Mouse (Mus musculus) T-helper 1 cell (primary cell): ENCODE results near the gene Lama4.

Experiments used
- in situ Hi-C: fragments of 300-600 bp; cut with MboI, MseI; formaldehyde crosslinking; loops from one replicate; pipeline ENCODE4 v1.15.1; 2025; ENCODE audit warnings: high pct_unique_total_duplicates

The Lama4 gene

GRCm38 (mm10) chr10:39049581-39050294 lies 84.4 kb downstream of the Lama4 start:
- in situ Hi-C loops = loop anchor here (10.0 kb wide), 1 partner anchor 155 kb away; no protein-coding TSS in a partner anchor

DNA sequence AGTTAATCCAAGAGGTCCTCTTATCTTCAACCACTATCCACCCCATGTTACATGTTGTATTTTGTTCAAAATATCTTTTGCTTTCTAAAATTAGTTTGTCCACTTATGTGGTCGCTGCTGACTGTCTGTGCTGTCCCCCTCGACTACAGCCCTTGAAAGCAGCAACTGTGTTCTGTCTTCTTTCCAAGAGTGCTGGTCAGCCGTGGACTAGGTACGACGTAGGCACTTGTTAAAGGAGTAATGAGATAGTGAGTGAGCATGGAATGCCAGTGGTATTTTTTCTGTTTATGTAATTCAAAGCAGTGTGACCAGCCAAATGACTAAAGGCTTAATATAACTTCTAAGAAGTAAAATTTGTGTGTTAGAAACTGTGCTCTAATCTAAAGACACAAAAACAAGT lies 90.7 kb downstream of the Lama4 start:
- in situ Hi-C loops = loop anchor here (10.0 kb wide), 1 partner anchor 161 kb away; no protein-coding TSS in a partner anchor

DNA sequence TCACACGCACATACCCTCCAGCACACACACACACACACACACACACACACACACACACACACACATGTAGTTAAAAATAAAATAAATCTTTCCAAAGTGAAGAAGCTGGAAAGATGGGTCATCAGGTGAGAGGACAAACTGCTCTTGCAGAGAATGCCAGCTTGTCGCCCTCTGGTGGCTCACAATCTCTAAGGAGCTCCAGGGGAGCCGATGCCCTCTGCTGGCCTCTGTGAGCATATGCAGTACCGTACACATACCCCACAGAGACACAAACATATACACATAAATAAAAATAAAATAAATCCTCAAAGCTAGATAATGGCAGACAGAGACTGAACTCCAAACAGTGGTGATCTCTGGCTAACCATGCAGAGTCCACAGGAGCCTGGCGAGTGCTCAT lies 99.4 kb downstream of the Lama4 start:
- in situ Hi-C loops = no loop called here

GRCm38 (mm10) chr10:39065449-39065848 lies 100.1 kb downstream of the Lama4 start:
- in situ Hi-C loops = no loop called here

DNA sequence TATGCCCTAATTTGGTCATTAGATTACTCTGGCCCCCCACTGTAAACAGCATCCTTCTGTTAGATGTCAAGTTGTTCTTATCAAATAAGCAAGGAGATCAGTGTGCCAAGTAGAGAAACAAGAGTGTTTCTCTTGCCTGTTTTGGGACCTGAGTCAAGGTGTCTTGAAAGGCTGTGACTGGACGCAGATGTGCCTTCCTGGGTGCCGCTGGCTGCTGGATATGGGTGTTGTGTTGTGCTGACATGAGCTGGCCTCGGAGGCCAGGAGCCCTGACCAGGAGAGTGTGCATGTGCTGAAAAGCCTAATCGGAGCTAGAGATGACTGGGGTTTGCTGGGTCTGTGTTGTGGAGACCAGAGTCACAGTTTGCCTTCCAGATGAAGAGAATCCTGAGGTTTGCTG lies 100.7 kb downstream of the Lama4 start:
- in situ Hi-C loops = no loop called here

DNA sequence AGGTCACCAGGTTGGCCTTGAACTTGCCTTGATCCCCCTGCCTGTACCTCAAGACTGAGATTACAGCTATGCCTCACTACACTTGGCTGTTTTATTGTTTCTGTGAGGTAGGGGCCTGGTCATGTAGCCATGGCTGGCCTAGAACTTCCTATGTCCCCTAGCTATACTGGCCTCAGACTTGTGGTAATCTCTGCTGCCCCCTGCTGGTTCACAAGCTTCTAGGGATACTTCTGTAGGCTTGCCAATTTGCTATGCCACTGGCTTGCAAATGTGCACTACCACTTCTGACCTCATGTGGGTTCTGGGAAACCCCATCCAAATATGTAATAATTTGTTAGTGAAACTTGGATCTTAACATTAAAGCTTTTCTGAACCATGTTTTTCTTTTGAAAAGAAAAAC lies 101.6 kb downstream of the Lama4 start:
- in situ Hi-C loops = no loop called here

DNA sequence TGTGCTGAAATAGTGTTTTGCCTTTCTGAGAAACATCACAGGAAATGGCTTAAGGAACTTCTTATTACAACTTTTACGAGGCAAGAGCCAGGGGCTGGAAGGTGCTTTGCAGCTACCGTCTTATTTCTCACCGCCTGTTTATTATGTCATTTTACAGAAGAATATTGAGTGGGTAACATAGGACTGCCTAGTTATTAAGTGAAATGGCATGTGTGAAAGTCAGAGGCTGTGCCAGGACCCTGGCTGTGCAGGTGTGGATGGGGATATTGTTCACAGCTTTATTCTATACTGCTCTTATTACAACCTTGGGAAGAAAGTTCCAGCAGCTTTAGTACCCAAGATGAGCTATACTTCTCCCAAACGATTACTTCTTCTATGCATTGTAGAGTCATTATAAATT lies 106.7 kb downstream of the Lama4 start:
- in situ Hi-C loops = no loop called here

DNA sequence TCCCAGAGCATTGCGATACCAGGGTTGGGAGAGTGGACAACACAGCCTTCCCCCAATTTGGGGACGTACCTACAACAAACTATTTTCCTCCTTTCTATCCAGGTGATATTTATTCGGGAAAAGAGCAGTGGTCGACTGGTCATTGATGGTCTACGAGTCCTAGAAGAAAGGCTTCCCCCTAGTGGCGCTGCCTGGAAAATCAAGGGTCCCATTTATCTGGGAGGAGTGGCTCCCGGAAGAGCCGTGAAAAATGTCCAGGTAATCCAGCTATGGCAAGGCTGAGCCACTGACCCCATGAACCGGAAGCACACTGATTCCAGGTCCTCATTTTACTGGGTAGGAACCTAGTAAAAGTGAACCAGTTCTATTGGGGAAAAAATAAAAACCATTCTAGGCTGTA lies 131.7 kb downstream of the Lama4 start:
- in situ Hi-C loops = no loop called here

DNA sequence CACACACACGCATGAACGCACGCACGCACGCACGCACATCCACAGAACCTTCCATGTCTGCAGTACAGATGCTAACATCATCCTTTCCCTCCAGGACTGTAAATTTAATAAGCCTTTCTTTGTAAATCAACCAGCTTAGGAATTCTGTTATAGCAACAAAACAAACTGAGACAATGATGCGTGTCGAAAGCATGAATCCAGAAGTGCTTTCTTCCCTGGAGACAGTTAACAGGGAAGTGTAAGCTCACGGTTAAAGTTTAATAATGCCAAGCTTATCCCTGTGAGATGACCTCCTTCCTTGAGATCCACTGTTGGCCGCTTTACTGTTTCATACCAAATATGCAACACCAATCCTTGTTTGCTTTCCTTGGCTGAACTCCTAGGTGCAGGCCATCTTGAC lies 133.4 kb downstream of the Lama4 start:
- in situ Hi-C loops = no loop called here

DNA sequence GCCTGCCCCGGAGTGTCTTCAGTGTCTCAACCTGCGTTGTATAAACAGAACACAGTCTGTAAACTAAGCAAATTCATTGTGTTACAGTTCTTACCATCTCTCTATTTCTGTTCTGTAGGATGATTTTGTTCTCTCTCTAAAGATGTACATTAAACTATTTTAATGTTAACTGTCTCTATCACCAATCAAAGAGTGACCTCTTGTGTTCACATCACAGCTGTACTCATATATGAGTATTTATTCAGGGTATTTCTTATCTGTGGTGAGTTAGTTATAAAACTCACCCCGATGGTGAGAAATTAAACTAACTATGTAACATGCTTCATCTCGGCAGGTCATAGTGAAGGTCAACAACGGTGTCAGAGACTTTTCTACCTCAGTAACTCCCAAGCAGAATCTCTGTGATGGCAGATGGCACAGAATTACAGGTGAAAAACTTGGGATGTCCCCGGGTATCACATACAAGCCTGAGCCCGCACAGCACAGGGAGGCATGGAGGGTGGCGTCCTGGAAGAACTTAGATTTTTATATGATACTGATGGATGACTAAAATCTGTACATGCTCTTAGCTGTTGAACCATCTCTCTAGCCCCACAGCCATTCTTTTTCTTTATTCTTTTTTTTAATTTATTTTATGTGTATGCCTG lies 139.6 kb downstream of the Lama4 start:
- in situ Hi-C loops = loop anchor here (10.0 kb wide), 1 partner anchor 1730 kb away; no protein-coding TSS in a partner anchor

GRCm38 (mm10) chr10:39106413-39106812 lies 141.1 kb downstream of the Lama4 start:
- in situ Hi-C loops = loop anchor here (10.0 kb wide), 1 partner anchor 1732 kb away; no protein-coding TSS in a partner anchor

GRCm38 (mm10) chr10:39106935-39107334 lies 141.6 kb downstream of the Lama4 start:
- in situ Hi-C loops = loop anchor here (10.0 kb wide), 1 partner anchor 1732 kb away; no protein-coding TSS in a partner anchor

DNA sequence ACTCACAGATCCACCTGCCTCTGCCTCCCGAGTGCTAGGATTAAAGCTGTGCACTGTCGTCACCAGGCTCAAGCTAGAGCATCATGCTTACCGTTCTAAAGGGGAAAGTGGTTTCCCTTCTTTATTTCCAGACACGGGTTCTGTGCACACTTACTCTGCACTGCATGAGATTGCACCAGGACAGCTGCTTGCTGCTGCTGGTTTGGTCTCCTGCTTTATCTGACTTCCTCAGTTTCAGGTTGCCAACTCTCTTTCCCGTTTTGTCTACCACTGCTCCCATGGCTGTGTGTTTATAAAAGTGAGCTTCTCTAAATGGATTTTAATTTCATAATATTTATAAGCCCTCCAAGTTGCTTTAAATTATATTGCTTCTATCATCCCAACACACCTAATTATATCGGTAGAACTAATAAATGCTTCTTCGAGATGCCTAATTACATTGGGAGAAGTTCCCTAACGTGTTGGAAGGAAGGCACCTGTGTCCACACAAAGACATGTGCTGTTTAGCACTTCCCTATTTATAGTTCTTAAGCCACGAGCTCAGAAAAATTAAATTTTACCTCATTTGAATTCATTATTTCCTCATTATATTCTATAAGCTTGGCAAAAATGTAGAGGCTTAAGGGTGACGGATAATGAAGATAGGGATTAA lies 143.6 kb downstream of the Lama4 start:
- in situ Hi-C loops = loop anchor here (10.0 kb wide), 1 partner anchor 1734 kb away; no protein-coding TSS in a partner anchor

GRCm38 (mm10) chr10:39109489-39109874 lies 144.2 kb downstream of the Lama4 start:
- in situ Hi-C loops = loop anchor here (10.0 kb wide), 1 partner anchor 1735 kb away; no protein-coding TSS in a partner anchor

DNA sequence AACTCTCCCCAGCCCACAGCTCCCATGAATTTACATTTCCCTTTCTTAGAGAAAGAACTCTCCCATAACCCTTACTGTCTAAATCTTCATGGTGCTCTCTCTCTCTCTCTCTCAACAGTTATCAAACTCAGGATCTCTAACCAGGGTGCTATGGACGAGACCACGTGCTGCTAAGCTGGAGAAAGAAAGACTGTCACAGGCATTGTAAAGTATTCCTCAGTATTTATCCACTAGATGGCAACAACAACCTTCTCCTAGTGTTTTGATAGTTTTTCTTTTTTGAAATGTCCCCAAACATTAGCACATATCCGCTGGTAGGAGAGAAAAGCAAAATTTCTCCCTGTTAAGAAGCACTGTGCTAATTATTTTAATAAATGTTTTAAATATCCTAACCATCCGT lies 156.1 kb downstream of the Lama4 start:
- in situ Hi-C loops = no loop called here

DNA sequence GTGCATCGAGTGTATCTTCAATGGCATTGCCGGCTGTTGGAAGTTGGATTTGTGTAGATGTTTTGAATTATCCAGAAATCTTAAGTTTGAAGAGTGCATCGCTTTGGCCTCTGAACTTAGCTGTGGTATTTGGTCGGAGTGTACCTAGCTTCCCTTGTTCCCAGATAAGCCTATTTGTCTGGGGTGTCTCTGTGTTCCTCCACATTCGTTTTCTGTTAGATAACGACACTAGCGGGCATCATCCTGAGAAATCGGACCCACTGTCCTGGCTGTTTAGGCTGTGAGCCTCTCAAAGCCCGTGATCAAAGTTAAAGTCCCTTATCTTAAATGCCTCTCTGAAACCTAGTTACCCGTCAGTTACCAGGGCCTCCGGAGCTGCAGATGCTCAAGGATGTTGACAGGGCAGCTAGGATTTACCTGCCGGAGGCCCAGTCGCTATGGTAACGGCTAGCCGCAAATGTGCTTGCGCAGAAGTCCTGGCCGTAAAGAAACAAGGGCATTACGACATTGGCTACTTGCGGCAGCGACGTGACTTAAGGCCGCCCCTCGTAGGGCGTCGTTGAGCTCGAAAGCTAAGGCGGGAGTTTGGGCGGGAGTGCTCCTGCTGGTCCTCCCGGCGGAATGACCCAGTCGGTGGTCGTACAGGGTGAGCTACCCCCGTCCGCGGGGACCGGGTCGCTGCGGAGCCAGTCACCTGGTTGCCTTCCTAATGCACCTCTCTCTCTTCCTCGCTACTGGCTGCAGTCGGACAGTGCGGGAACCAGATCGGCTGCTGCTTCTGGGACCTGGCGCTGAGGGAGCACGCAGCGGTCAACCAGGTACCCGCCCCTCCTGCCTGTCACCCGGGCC lies 168.4 kb downstream of the Lama4 start, which contains the start of the genes Fam229b and Tube1:
Gene Fam229b, minus strand, starts transcription at position 453 of the 849 bp plus-strand sequence.
Gene Tube1, plus strand, starts transcription at position 515 of the 849 bp plus-strand sequence.
- in situ Hi-C loops = no loop called here

GRCm38 (mm10) chr10:39137766-39138165 lies 172.5 kb downstream of the Lama4 start:
- in situ Hi-C loops = no loop called here

DNA sequence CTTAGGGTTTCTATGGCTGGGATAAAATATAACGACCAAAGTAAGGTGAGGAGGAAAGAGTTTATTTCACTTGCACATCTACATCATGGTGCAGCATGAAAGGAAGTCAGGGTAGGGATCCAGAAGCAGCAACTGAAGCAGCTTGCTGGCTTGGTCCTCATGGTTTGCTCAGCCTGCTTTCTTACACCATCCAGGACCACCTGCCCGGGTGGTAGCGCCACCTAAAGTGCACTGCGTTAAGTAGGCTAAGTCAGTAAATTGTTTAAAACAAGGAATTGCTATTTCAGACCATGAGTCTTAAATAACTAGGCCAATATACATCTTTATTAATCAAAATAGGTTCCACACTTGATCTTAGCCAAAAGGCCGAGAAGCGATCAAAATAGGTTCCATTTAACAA lies 173.4 kb downstream of the Lama4 start:
- in situ Hi-C loops = no loop called here

DNA sequence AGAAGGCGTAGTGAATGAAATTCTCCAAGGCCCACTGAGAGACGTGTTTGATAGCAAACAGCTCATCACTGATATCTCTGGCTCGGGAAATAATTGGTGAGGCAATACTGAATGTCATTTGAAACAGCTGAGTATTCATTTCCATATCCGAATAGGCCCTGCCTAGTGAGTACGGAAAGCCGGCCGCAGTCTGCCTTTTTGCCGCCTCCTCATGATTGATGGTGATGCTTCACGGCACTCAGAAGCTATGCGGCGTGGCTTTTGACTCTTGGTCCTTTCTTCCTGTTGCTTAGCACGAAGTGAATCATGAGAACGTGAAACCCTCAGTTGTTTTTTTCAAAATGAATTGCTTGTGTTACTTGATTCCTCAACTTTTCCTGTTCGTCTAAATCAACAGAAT lies 175.5 kb downstream of the Lama4 start:
- in situ Hi-C loops = no loop called here

GRCm38 (mm10) chr10:39141401-39141800 lies 176.1 kb downstream of the Lama4 start:
- in situ Hi-C loops = no loop called here

GRCm38 (mm10) chr10:39142216-39142615 lies 176.9 kb downstream of the Lama4 start:
- in situ Hi-C loops = no loop called here
